Mouse (Mus musculus): ENCODE data around the gene 1700010B08Rik.

1700010B08Rik gene

DNA sequence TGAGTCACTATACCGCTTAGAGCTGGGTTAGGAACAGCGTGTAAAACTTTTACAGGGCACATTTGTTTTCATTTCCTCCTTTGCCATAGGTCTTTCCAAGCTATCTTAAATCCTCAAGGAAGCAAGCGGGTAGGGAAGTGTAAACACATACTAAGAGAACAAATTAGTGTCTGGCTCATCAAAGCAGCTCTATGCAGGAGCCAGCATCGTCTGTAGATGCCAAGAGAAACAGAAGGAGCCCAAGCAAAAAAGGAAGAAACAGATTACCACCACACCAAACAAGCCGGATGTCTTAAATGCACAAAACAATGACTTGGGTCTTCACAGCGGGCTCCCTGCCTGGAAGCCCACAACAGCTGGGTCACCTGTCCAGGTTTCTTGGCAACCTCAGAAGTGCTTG lies 9.0 kb upstream of the 1700010B08Rik start:
- no peak for TF ChIP-seq GATA4 (IDR thresholded peaks at IDR 0.05; ENCODE audit: insufficient replicate concordance, low read length)

DNA sequence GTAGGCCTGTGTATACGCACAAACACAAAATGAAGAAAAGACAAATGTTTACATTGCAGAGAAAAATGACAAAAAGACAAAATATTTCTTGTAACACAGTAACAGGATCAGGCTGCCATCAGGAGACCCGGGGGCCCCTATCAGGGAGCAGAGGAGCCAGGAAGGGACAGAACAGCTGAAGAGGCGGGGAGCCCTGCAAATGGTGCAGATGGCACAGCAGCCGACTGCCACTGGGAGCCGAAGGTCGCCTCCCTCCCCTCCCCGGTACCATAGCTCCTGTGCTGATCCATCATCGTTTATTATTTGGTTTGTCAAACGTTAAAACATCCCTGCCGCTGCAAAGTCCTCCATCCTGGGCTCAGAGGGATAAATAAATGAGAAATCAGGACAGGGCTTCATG lies 6.6 kb upstream of the 1700010B08Rik start:
- no peak for TF ChIP-seq GATA4 (IDR thresholded peaks at IDR 0.05; ENCODE audit: insufficient replicate concordance, low read length)

GRCm38 (mm10) chr2:173713241-173713640 lies 6.0 kb upstream of the 1700010B08Rik start:
- TF ChIP-seq GATA4 (IDR thresholded peaks at IDR 0.05; ENCODE audit: insufficient replicate concordance, low read length): no peak

- TF ChIP-seq GATA4 (IDR thresholded peaks at IDR 0.05; ENCODE audit: insufficient replicate concordance, low read length): no peak
Observed at GRCm38 (mm10) chr2:173714620-173715218, 4.5 kb upstream of the 1700010B08Rik start.

GRCm38 (mm10) chr2:173716966-173717365 lies 2.2 kb upstream of the 1700010B08Rik start:
- TF ChIP-seq GATA4 (IDR thresholded peaks at IDR 0.05; ENCODE audit: insufficient replicate concordance, low read length): no peak

- TF ChIP-seq GATA4 (IDR thresholded peaks at IDR 0.05; ENCODE audit: insufficient replicate concordance, low read length): no peak
Observed at GRCm38 (mm10) chr2:173722251-173722857, 3.1 kb downstream of the 1700010B08Rik start.

DNA sequence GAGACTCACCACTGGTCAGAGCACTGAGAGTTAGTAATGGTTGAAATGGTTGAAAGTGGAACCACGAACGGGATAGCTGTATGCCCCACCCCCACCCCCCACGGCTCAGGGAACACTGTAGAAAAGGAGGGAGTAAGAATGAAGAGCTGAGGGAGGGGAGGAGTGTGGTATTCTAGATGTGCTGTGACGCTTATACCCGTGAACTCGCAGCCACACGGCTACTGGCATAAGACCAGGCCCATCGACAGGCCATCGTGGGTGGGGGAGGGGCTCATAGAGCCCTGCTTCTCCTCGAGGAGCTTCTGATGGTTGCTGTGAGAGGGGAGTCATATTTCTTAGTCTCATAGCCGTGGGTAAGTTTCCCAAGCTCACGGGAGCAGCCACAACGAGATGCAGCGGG lies 5.2 kb downstream of the 1700010B08Rik start:
- TF ChIP-seq GATA4 (IDR thresholded peaks at IDR 0.05; ENCODE audit: insufficient replicate concordance, low read length): no peak

DNA sequence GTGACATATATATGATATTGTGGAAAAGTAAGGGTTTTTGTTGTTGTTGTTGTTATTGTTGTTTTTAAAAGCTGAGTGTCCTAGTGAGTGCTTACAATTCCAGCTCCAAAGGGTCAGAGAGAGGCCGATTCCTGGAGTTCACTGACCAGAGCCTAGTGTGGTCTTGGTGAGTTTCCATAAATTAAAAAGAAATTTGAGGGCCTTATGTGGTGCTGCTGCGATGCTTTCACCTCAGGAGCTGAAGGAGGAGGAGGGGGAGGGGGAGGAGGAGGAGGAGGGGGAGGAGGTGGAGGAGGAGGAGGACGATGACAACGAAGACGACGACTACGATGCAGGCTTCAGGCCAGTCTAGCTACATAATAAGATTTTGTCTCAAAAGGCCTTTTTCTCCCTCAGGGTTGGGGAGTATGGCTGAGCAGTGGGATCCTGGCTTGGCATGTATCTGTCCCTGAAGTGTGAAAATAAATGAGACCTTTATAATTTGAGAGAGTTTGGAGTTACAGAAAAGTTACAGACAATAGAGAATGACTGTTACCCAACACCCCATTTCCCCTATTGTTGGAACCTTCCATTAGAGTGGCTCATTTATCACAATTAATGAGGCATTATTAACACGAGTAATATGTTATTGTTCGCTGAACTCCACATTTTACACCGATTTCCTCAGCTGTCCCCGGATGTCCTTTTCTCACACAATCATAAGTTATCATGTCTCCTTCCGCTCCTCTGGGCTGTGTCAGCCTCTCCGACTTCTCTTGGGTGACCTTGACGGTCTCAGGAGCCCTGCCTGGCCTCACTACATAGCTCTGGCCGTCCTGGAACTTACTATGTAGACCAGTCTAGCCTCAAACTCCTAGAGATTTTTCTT lies 6.0 kb downstream of the 1700010B08Rik start:
- peak; percentile 92 for TF ChIP-seq GATA4 (IDR thresholded peaks at IDR 0.05; ENCODE audit: insufficient replicate concordance, low read length)

DNA sequence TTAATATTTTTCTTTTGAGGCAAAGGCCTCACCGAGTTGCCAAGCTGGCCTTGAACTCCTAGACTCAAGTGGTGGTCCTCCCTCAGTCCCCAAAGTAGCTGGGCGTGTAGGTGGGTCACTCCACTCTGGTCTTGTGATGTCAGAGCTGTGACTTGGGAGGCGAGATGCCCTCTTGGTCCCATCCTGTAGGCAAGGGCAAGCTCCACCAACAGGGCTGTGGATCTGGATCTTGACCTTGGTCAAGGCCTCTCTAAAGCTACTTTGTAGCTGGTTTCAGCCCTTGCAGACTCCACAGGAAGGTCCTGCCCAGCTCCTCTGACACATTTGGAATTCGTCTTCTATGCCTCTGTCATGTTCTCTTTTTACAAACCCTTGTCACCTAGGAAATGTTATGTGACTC lies 6.6 kb downstream of the 1700010B08Rik start:
- TF ChIP-seq GATA4 (IDR thresholded peaks at IDR 0.05; ENCODE audit: insufficient replicate concordance, low read length): no peak

GRCm38 (mm10) chr2:173730444-173730966 lies 11.3 kb downstream of the 1700010B08Rik start:
- TF ChIP-seq GATA4 (IDR thresholded peaks at IDR 0.05; ENCODE audit: insufficient replicate concordance, low read length): no peak

DNA sequence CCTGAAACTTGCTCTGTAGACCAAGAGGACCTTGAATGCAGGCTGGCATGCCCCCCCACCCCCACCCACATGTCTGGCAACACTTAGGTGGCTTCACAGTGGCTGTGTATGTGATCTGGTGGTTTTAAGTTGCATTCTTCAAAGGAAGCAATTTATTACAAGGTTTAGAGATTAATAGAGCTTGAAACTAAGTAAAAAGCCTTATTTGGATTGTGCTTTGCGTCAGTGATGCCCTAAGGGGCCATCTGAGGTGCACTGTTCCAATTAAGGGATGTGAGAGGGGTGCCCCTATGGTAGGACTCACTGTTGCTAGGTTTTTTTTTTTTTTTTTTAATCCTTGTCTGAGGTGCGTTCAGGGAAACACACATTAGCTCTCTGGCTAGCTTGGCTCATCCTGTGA lies 15.2 kb downstream of the 1700010B08Rik start:
- no peak for TF ChIP-seq GATA4 (IDR thresholded peaks at IDR 0.05; ENCODE audit: insufficient replicate concordance, low read length)

DNA sequence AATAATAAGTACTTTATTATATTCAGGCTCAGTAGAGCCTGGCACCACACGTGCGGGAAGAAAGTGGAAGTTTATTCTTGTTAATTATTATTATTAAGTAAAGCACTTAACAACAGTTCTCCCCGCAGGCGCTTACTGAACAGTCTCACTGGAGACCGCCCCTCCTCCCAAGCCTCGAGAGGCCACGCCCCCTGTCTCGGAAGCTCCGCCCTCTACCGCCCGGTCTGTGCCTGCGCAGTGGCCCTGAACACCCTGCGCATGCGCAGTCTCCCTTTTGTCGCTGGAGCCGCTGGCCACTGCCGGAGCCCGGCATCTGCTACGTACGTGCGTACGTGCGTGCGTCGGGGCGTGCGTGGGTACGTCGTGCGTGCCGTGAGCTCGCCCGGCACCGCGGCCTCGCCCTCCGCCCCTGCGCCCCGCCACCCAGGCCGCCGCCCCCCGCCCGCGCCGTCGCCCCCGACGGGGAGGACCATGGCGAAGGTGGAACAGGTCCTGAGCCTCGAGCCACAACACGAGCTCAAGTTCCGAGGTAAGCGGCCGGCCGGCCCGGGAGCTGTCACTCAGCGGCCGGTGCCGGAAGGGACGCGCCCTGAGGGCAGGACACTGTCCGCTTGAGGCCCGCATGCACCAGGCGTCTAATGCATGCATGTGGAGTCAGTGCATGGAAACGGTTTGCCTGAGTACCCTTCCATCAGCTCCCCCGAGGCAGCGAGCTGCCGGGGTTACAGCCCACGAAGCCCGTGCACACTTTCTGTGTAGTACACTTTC lies 18.2 kb downstream of the 1700010B08Rik start, which contains the start of gene Vapb:
Gene Vapb (plus strand): TSS at position 290 of the 768 bp plus-strand sequence.
- TF ChIP-seq GATA4 (IDR thresholded peaks at IDR 0.05; ENCODE audit: insufficient replicate concordance, low read length): peak; percentile 21; the same call in 1 of the 2 replicates

GRCm38 (mm10) chr2:173738232-173738631 lies 19.0 kb downstream of the 1700010B08Rik start:
- no peak for TF ChIP-seq GATA4 (IDR thresholded peaks at IDR 0.05; ENCODE audit: insufficient replicate concordance, low read length)

DNA sequence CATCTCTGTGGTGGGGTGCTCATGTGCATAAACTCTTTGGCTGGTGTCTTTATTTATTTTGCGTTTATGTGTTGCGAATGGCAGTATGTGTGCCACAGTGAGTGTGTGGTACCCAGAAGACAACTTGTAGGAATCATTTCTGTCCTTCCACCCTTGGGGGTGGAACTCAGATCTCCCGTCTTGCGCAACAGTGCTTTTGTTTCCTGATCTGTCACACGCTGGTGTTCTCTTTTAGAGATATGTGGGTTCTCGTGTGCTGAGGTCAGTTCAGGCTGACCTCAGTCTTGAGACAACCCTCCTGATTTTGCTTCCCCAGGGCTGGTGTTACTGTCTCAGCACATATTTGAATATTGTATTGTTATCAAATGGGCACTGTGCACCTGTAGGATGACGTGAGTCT lies 19.9 kb downstream of the 1700010B08Rik start:
- no peak for TF ChIP-seq GATA4 (IDR thresholded peaks at IDR 0.05; ENCODE audit: insufficient replicate concordance, low read length)

- no peak for TF ChIP-seq GATA4 (IDR thresholded peaks at IDR 0.05; ENCODE audit: insufficient replicate concordance, low read length)
Observed at GRCm38 (mm10) chr2:173742090-173742489, 22.9 kb downstream of the 1700010B08Rik start.
